Mouse (Mus musculus): ENCODE measurements around the gene Ptms.

DNA sequence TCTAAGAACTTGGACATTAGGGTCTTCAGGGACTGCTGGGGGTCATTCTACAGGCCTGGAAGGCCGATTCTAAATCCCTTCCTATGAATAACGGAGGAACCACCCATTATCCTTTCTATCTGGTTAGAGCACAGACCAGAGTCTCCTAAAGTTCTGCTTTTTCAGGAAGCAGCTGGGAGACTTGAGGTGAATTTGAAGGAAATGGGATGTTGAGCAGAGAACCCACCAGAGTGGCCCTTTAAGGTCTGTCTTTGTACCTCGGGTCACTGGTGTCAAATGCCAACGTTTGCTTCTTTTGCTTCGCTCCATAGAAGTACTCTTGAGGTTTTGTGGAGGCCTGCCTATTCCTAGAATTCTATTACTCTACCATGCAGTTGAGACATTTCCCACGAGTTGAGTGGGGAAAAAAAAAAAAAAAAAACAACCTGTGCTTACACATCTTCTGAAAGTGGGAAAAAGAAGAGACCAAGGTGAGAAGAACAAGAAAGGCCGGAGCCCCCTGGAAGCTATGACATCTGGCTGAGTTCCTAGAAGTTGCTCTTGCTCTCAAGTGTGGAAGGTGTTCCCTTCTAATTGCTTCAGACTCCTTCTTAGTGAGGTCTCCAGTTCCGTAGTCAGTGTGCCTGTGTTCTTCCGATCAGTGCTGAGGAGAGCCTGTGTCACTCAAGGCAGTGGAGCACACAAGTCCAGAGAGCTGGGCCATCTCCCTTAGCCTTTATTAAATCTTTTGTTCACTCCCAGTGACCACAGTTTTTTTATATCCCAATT lies 599 bp upstream of the Ptms start:
- TF ChIP-seq GATA1 (IDR thresholded peaks at IDR 0.05; ENCODE audit: borderline replicate concordance, low read length) (no peak), FLI1 (IDR thresholded peaks at IDR 0.05; ENCODE audit: low read length) (no peak)
